Mouse (Mus musculus): ENCODE data around the gene Spint3.

Spint3 gene

DNA sequence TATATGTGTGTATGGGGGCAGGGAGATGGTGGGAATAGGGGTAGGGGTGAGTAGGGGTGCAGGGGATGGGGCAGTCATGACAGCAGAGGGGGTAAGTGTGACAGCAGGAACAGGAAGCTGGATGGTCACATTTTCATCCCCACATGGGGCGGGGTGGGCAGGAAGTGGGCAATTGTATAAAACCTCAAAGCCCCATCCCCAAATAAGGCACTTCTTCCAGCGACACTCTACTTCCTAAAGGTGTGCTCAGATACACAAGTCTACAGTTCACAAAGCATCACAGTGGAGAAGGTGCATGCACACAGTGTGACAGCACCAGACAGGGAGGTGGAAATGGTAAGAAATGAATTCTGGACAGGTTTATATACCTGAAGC is 22.4 kb downstream of the Spint3 start:
- DNase-seq (ENCODE audit: low read depth, low spot score): no peak

DNA sequence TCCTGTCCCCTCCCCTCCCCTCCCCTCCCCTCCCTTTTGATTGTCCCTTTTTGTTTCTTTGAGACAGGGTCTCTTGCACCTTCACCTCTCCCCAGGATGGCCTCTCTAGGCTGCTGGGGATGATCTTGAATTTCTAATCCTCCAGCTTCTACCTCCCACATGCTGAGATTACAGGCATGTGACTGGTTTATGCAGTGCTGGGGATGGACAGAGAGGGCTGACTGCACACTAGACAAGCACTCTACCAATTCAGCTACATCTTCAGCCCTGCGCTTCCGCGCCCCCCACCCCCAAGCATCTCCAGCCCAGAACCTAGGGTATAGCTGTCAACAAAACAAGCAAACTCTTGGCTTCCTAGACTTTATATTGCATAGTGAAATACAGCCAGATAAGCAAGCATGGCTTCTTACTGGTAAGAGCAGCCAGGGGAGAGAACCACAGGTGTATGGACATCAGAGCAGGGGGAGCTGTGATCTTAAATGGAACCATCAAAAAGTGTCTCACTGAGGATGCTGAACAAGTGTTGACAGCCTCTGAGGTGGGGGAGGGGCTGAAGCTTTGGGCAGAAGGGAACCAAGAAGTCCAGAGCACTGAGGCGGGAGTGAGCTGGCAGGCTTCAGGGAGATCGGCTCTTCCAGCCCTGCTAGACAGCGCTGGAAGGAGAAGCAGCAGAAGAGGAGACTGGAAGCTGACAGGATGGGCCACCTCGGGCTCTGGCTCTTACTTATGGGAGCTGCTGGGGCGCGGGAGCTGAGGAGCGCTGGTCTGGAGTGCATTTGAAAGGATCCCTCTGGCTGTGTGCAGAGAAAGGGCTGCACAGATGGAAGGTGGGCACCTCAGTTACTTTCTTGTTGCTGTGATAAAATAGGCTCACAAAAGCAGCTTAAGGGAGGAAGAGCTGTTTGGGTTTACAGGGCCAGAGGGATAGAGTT is 23.0 kb downstream of the Spint3 start:
- no peak for DNase-seq (ENCODE audit: low read depth, low spot score)

DNA sequence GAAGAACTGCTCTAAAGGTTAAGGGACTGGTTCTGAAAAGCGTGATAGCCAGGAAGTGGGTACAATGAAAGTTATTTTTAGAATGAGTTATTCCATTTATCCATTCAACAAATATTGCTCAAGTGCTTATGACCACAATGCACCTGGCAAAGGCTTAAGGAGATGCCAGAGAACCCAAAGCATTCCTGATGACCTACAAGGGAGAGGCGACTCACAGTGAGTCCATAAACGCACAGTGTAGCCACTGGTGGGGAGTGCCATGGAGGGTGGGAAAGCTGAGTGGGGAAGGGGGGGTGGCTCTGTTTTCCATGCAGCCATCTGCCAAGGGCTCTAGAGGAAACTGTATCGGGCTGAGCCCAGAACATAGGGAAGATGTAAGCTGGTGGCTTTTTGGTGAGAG is 23.9 kb downstream of the Spint3 start:
- DNase-seq (ENCODE audit: low read depth, low spot score): no peak

- no peak for DNase-seq (ENCODE audit: low read depth, low spot score)
Observed at GRCm38 (mm10) chr2:164544454-164545097, 28.7 kb downstream of the Spint3 start.

DNA sequence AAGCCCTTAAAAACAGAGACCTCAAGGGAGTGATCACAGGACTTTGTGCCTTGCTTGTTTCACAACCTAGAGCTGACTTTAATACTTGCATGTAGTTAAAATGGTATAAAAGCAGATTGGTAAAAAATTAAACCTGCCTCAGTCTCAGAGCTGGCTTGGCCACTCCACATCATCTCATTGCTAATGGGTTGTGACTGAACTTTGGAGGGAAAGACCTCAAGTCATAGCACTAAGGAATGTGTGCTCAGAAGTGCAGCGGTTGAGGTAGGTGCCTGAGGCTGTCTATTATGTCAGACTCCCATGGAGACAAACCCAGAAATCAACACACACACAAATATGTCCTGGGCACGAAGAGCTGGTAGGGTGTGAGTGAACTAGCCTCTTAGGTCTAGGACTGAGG is 29.5 kb downstream of the Spint3 start:
- no peak for DNase-seq (ENCODE audit: low read depth, low spot score)

GRCm38 (mm10) chr2:164542598-164542997 is 30.7 kb downstream of the Spint3 start:
- DNase-seq (ENCODE audit: low read depth, low spot score): no peak

DNA sequence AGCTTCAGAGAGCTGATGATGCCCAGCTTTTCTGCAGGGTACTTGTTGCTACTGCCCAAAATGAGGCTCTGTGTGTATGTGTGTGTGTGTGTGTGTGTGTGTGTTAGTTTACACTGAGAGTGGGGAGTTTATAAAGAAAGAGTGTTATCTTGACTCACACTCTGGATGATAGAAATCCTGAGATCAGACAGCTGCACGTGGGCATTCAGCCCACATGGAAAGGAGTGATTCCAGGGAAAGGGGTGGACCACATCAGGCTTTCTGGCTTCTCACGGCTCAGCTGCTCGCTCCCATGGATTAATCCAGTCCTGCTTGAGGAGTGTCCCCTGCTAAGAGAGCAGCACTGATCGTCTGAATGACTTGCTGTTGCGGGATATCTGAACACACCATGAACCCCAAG is 31.1 kb downstream of the Spint3 start:
- no peak for DNase-seq (ENCODE audit: low read depth, low spot score)

- DNase-seq (ENCODE audit: low read depth, low spot score): no peak
Observed at GRCm38 (mm10) chr2:164540652-164541427, 32.4 kb downstream of the Spint3 start.

DNA sequence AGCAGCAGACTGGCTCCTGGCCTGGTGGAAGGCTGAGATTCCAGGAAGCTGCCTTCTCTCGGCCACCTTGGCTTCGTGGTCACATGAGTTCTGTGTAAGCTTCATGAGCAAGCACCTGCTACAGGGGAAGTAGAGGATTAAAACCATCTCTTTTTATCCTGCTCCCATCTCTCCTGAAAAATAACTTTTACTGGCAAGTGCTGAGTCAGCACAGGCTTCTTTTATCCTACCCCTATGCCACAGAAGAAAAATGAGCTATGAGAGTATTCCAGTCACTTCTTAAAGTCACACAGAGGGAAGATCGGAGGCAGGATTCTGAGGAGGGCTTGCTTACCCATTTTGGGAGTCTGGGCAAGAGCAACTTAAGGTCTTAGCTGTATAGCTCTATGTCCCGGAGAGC is 36.3 kb downstream of the Spint3 start:
- no peak for DNase-seq (ENCODE audit: low read depth, low spot score)

- DNase-seq (ENCODE audit: low read depth, low spot score): no peak
Observed at GRCm38 (mm10) chr2:164534315-164534714, 38.9 kb downstream of the Spint3 start.

GRCm38 (mm10) chr2:164531169-164531568 is 42.1 kb downstream of the Spint3 start:
- no peak for DNase-seq (ENCODE audit: low read depth, low spot score)

- DNase-seq (ENCODE audit: low read depth, low spot score): no peak
Observed at GRCm38 (mm10) chr2:164528557-164528956, 44.7 kb downstream of the Spint3 start.

GRCm38 (mm10) chr2:164523301-164523773 is 49.9 kb downstream of the Spint3 start:
- no peak for DNase-seq (ENCODE audit: low read depth, low spot score)

GRCm38 (mm10) chr2:164522280-164522679 is 51.0 kb downstream of the Spint3 start:
- no peak for DNase-seq (ENCODE audit: low read depth, low spot score)

GRCm38 (mm10) chr2:164521841-164522240 is 51.4 kb downstream of the Spint3 start:
- no peak for DNase-seq (ENCODE audit: low read depth, low spot score)

DNA sequence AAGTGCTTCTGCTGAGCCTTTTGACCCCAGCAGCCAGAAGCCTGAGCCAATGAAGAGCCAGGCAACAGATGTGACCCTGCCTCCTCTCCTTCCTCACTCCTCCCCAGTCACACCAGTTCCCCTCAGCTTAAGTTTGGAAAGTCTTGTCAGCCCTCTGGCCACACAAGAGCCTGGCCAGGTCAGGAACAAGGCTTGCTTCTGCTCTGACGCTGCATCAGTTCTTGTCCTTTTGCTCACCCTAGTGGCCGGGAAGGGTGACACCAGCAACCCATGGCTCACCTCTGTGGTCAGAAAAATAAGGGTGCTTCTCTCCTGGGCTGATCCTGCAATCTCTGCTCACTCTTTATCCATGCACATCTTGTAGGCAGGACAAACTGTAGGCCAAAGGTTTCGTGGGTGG is 52.5 kb downstream of the Spint3 start:
- DNase-seq (ENCODE audit: low read depth, low spot score): no peak
